Mouse (Mus musculus): ENCODE measurements around the gene Wdr27.

The Wdr27 gene

DNA sequence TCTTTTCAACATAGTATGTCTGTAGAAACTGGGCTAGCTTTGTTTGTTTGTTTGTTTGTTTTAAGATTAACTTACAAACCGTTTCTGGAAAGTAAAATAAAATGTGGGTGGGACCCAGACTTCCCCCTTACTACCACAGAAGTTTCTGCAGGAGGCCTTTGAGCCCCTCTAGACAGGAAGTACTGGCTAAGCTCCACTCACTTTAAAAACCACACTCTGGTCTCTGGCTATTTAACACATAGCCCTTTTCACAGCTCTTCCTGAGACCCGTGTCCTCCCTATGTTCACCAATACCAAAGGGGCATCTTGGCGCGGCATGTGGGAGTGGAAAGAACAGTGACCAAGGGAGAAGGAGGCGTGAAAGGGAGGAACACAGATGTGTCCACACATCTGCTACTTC lies 127.7 kb downstream of the Wdr27 start:
- DNase-seq = no peak

DNA sequence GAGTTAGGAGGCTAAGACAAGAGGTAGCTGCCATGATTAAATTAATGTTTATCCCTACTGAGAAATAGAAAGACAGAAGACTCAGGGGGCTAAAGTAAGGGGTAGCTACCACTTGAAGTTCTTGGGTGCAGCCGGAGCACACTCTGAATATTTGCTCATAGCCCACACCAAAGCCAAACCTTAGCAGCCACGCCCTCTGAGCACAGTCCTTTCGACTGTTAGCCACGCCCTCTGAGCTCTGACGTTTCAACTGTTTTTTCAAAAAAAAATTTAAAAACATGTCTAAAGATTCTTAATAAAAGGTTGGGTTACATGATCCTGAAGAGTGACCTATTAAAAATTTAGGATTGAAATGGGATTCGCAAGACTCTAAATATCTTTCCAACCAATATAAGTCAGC lies 130.3 kb downstream of the Wdr27 start:
- no peak for DNase-seq

DNA sequence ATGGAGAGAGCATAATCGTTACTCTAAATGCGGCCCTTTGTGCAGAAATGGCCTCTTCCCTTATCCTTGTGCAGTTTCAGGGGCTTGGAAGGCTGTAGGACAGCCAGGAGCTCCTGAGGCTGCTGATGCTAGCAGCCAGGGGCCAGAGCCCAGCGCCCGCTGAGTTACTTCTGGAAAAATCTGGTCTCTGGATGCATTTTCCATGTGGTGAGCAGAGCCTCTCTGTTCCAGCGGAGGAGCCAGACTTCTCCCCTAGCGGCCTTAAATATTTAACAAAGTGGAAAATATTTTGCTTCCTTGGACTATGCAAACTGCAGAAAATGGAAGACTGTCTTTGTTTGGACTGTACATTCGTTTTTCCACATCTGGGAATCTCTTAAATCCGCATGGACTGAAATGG lies 130.9 kb downstream of the Wdr27 start:
- DNase-seq = no peak

DNA sequence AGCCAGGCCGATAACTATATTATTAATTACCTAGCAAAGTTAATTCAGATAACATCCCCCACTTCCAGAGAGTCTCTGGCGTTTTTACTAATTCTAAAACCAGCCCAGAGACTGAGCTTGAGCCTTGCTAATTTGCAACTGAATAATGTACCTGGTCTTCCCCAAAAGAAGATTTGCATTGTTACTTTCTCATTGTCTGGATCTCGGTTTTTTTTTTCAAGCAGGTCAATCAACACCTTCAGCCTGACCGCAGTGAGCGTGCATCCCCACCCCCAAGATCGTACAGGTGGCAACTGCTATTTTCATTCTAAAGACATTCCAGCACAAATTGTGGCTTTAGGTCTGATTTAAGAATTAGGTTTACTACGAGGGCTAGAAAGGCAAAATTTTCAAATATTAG lies 136.2 kb downstream of the Wdr27 start:
- DNase-seq = no peak

DNA sequence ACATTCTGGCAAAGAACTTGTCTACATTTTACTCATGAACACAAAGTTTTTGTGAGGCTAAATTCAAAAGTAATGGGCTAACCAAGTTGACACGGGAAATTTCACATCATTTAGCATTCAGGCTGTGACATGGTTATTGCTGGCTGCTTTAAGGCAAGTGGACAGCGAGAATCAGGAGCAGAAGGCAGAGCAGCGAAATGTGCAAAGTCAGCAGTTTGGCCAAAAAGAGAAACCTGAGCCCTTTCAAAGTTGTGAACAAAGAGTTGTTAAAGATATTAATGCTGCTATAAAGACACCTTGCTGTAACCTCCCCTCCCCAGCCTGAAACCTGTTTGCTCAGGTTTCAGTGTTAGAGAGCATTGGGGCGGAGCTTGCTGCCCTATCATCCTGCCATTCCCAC lies 143.7 kb downstream of the Wdr27 start:
- DNase-seq = no peak

DNA sequence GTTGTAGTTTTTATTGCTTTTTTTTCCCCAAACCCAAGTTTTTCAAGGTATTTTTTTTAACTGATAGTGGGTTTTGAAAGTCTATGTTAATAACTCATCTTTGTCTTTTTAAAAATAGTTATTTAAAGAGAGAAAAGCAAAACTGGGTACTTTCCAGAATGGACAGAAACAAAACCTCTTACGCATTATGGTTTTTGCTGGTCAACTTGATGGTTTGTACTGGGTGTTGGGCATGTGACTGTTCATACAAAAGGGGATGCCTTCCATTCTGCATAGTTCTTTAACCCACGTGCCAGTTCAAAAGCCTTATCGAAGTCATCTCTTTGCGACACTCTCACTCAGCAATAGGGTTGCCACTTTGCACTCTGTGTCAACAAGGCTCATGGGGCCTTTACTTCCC lies 147.9 kb downstream of the Wdr27 start:
- no peak for DNase-seq

DNA sequence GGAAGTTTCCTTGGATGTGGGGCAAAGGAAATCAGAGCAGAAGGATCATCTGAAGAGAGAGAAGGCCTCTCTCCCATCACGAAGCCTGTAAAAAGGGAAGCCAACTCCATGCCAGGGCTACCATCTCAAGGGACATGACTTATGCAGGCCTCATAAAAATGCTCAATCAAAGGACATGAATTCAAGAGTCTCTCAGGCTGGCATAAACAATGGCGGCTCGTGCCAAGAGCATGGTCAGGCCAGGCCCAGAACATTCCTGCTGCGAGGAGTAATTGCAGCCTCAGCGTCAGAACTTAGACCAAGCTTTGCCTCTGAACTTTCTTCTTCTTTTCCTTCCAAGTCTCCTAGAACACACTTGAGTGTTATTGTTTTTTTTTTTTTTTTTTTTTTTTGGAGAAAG lies 163.6 kb downstream of the Wdr27 start:
- no peak for DNase-seq

DNA sequence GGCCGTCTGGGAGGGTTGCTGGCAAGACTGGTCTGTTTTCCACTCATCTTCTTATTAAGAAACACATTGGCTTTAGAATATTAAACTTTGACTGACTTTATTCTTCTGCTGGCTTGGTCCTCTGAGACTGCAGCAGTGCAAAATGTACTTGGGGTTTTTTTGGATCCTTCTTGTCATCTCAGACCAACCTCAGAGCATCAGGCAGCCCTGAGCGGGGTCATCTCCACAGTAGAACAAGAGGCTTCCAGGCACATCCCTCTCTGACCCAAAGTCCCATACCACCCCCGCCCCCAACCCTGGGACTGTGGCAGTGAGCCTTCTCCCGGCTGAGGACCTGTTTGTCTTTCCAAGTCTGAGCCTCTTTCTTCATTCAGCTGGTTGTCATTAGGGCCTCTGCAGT lies 171.6 kb downstream of the Wdr27 start:
- DNase-seq = no peak

DNA sequence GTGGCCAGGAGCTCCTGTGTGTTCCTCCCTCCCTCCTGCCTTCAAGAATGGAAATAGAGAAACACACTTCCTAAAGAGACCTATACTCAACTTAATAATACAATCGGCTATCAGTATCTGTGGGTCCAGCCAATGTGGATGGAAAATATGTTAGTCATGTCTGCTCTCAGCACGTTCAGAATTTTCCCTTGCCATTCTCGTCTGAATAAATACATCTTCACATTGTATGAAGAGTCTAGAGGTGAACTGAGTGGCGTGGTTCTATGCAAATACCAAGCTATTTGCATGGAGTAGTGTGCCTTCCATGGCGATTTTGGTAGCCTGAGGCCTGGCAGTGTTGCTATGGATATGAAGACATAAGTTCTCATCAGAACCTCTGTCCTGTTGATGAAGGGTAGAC lies 172.6 kb downstream of the Wdr27 start:
- no peak for DNase-seq
